Mouse (Mus musculus) adrenal gland, postnatal 10 days (tissue): ENCODE measurements around the gene Terb2. TPM values are rescaled to one million over a fixed set of nuclear protein-coding genes. Genes with fewer than 3 reads are reported as not detected.

Experiments
- DNase-seq: peaks from one replicate; pipeline ENCODE4 v3.0.0; 2021; ENCODE audit warnings: mixed read lengths
- long read RNA-seq, 2 experiments: library from polyadenylated mRNA; stranded (forward); transcript quantifications; one replicate each; pipeline ENCODE4 v2.0.0; 2021
- total RNA-seq, 2 experiments: library from RNA; stranded (reverse); gene quantifications; 2 replicates each; pipeline ENCODE4 v1.2.3; 2021

The Terb2 gene
- total RNA-seq, result not detected
- long read RNA-seq, experiment 1, result 0 reads
- long read RNA-seq, experiment 2, result 0 reads

DNA sequence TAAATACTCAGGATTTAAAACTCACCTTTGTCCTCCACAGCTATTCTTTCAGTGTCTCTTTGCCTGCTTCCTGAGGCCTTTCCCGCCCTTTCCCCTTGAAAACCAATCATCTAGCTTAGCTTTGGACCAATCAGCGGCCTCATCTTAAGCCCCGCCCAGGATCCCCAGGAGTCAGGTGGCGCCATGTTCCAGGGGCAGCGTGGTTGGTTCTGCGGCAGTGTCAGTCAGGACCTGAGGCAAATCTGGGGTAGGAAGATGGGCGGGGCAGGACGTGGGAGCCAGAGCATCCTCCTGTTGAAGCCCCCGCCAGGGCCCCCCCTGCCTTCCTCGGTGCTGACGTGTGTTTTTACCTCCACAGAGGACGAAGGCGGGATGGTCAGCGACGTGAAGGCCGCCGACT is at the start of gene Terb2, which contains the start of gene Patl2:
Gene Terb2 (plus strand): TSS at position 167 of the 400 bp plus-strand sequence.
Gene Patl2 (minus strand): TSS at position 84 of the 400 bp plus-strand sequence.
- no peak for DNase-seq

DNA sequence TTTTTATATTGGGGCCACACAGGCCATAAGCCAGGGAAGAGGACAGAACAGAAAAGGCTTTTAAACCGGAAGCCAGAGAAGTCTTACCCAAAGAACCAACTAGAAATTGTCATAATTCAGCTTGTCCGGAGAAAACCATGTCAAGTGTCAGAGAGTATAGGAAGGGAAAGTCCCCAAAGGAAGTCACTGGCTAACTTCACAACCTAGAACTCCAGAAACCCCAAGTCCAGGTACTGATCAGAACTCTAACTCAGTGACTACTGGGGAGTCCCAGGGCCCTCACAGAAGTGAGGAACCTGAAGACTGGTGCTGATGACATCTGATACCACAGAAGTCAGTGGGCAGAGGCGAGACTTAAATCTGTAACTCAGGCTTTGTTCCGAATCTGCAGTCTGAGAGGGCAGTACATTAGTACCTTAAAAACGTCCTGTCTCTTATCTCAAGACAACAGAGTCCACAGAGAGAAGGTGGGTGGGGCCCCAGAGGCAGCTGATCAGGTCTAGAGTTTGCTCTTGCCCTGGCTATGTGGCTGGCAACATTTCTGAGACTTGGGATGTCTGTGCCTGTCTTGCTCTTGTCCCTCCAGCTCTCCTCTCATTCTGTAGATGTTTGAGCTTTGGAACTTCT is 48.1 kb upstream of the Terb2 start:
- no peak for DNase-seq

DNA sequence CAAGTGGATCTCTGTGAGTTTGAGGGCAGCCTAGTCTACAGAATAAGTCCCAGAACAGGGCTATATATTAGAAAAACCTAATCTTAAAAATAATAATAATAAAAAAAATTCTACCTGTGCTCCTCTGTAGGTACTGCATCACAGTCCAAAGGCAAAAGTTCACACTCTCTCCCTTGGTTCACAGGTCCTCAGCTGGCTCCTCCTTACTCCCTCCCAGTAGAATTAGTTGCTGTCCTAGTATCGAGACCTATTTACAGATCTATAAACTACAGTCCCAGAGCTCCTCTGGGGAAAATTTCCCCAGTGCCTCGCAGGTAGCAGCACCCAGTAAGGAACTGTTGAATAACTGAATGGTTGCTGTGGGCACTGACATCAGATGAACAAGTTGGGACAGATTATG is 45.3 kb upstream of the Terb2 start:
- DNase-seq, result no peak

DNA sequence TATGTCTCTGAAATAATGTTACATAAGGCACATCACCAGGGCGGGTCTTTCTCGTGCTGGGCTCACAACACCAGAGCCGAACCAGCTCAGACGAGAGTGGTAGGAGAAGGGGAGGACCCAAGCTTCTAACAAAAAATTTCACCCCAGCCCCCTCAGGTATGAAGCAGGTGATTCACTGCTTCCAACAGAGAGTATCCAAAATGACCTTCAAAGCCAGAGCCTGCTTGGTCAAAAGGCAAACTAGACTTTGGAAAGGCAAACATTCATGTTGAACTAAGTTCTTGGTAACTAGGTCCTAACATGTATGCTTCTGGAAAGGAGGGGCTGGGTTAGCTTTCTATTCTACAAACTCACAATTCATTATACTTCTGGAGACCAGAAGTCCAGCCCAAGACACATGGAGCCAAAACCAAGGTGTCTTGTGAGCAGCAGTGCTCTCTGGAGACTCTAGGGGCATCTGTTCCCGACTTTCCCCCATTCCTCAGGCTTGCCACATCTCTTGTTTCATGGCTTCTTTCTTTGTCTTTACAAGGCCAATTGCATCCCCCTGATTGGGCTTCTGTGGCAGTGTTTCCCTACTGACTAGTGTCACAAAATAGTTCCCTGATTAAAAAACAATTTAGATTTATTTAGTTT is 44.6 kb upstream of the Terb2 start:
- DNase-seq, result no peak

DNA sequence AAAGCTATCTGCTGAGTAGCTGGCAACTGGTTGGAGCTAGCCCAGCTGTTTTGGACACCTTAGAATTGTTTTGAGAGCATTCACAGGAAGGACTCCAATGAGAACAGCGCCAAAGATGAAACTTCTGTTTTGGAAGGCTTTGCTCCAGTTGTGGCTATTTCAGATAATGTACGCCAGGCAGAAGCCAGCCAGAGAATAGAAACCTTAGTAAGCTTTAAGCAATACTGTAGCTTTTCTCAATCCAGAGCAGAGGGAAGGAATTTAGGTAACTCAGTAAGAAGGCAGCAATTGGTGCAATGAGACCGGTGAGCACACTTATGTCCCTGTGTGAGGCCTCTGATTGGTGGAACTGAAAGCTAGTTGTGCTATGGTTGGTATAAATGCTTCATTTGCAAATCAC is 43.0 kb upstream of the Terb2 start:
- DNase-seq, result no peak

DNA sequence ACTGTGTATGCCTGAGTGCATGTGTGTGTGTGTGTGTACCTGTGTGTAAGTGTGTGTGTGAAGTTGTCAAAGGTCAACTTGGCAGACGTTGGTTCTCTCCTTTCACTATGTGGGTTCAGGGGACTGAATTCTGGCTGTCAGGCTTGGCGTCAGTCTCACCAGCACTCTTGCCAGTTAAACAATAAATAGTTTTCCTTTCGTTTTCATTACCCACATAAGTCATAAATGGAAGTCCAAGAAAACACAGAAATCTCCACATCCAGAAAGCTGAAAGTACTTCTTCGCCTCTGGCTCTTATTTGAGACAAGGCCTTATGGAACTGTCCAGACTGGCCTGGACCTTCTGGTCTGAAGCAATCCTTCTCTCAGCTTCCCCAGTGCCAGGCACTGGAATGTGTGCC is 40.3 kb upstream of the Terb2 start:
- DNase-seq, result no peak

DNA sequence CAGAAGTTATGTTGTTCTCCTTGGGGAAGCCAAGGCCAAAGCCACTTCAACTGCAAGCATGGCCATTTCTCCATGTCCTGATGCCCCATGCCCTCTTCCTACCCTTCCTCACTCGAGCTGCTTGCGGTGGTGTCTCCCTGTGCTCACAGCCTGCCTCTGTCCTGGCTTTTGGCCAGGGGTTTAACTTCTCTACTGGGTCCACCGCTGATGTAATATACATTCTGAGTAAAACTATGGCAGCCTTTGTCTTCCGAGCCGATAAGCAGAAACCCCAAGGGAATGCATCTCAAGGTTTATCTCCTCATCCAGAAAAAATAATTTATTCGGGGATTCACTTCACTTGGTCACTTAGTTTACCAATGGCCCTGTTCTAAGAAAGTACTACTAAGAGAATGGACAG is 39.4 kb upstream of the Terb2 start:
- DNase-seq, result no peak

DNA sequence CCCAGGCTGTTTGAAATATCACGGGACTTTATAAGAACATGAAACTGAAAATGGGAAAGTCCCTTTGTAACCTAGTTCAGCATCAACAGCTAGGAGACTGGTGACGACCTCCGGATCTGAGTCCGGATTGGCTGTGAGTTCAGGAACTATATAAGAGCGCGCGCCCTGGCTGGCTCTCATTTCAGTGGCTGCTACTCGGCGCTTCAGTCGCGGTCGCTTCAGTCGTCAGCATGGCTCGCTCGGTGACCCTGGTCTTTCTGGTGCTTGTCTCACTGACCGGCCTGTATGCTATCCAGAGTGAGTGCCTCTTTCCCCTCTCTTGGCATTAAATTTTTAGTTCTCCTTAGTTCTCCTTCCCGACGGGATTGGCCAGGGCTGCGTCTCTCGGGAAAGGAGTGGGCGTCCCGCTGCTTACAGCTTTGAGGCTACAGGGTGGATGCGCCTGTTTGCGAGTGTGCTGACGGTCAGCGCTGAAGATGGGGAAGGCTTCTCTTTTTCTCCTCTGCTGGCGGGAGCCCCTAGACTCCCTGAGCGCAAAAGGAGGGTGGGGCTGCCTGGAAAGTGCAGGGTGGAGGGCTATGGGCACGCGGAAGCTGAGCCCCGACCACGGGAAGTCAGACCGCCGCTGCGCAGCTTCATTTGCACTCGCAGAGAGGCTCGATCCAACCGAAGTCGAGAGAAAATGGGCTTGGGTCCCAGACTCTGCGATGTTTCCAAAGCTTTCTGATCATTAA is 38.4 kb upstream of the Terb2 start, which contains the start of gene B2m:
Gene B2m (plus strand): TSS at position 179 of the 734 bp plus-strand sequence.
- DNase-seq, result peak; percentile 97

DNA sequence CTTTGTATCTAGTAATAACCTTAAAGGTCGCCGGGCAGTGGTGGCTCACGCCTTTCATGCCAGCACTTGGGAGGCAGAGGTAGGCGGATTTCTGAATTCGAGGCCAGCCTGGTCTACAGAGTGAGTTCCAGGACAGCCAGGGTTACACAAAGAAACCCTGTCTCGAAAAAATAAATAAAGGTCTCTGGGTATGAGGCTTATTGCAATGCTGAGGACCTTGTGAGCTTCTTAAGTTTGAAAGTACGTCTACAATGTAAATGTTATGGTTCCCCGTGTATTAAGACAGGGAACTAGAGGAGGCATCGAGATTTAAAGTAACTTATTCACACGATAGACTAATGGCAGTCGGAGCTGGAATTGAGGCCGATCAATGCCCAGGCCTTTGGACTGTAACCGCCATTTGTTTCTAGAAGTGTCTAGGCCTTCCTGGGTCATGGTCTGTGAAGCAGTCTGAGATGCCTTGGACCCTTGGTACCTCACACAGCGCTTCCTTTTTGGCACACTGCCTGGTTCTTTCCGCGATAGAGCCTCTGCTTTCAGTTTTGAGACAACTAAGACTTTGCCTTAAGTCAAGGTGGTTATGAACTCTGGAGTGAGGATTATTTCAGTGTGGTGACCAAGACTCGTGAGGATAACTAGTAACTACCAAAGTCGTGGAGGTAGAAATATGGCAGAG is 37.7 kb upstream of the Terb2 start:
- DNase-seq, result peak; percentile 75

DNA sequence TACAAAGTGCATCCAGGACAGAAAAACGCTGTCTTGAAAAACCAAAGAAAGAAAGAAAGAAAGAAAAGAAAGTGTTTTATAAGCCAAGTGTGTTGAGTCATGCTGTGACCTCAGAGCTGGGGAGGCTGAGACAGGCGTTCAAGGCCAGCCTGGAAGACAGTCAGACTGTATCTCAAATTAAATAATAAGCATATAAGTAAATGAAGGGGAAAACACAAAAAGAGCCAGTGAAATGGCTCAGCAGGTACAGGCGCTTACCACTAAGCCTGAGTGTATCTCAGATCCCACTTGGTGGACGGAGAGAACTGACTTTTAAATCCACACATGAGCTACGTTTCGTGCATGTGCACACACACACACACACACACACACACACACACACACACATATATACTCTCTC is 36.8 kb upstream of the Terb2 start:
- no peak for DNase-seq

DNA sequence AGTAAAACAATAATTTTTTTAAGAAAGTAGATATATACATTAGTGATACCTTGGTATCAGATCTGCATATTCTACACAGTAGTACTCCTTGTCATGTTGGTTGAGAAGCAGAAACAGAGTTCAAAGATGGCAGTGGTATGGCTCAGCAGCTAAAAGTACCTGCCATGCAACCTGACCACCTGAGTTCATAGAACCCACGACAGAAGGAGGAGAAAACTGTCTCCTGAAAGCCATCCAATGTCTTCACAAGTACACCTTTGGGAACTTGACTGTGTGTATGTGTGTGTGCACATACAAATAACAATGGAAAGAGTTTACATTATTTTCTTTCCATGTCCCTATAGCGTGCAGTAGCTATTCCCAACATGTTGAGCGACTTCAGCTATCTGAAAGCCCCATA is 36.4 kb upstream of the Terb2 start:
- DNase-seq, result no peak

DNA sequence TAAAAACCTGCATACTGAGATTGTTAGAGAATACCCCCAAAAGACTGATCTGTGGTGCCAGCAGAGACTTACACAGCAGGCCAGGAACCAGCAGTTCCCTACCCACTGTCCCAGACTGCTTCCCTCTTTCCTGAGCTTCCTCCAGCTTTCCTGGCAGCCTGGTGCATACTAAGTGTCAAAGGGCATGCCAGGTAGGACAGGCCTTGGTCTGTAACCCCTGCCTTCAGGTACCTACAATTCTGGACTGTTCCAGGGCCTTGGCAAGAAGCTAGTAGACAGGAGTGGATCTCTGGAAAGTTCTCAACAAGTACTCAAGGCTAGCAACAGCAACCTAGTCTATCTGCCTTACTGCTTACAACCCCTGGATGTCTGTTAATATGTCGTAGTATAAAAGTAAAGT is 34.9 kb upstream of the Terb2 start:
- no peak for DNase-seq

DNA sequence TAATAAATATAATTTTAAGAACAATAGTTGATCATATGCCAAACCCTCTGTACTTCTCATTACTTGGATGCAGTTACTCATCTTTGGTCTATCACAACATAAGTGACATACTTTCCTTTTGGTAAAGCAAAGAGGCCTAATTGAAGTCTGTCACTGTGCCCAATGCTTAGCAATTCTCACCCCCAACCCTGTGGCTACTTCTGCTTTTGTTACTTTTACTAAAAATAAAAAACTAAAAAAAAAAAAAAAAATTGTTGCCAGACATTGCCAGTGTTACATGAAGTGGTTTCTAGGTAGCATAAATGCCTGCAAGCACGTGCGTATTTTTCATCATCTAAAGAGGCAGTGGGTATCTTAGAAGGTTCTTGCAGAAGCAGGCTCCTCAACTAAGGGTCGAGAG is 33.2 kb upstream of the Terb2 start:
- no peak for DNase-seq

DNA sequence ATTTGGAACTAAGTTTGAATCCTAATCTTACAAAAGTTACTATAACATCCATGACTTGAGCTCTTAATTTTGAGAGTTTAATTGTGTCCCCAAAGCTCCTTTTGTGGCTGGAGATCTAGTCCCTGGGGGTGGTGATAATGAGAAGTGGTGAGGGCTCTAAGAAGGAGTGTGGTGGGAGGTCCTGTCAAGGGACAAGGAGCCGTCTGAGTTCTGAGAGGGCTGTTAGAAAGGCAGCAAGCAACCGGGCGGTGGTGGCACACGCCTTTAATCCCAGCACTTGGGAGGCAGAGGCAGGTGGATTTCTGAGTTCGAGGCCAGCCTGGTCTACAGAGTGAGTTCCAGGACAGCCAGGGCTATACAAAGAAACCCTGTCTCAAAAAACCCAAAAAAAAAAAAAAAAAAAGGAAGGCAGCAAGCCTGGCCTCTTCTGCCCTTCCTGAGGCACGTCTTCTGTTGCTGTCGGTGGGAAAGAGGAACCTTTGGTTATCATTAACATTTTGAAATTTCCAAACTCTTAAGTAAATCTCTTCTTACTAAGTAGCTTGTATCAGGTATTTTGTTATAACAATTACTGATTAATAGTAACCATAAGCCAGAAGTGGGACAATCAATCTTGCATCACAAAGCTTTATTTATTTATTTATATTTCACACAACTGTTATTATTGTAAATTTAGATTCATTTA is 32.2 kb upstream of the Terb2 start:
- no peak for DNase-seq

DNA sequence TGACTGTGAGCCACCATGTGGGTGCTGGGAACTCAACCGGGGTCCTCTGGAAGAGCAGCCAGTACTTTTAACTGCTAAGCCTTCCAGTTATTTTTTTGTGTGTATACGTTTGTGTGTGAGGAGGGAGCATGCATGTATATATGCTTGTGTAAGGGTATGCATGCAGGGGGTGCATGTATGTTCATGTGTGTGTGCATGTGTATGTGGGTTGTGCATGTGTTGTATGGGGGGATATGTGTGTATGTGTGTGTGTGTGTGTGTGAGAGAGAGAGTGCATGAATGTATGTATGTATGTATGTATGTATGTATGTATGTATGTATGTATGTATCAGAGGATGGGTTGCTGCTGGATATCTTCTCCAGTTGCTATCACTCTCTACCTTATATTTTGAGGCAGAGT is 31.6 kb upstream of the Terb2 start:
- DNase-seq, result no peak

DNA sequence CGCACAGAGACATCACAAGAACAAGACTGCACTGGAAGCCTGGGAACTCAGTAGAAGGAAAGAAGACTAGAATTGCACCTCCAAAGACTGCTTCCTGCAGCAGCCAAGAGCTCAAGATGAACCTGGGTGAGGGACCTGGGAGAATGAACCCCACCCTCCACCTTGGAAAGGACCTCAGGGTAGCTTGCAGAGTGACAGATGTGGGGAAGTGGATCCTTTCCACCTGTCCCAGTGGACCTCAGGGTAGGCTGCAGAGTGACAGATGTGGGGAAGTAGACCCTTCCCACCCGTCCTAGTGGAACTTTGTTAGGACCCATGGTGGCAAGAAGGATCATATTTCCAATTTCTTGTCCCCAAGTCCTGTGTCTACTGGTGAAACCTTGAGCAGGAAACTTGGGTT is 30.8 kb upstream of the Terb2 start:
- no peak for DNase-seq

DNA sequence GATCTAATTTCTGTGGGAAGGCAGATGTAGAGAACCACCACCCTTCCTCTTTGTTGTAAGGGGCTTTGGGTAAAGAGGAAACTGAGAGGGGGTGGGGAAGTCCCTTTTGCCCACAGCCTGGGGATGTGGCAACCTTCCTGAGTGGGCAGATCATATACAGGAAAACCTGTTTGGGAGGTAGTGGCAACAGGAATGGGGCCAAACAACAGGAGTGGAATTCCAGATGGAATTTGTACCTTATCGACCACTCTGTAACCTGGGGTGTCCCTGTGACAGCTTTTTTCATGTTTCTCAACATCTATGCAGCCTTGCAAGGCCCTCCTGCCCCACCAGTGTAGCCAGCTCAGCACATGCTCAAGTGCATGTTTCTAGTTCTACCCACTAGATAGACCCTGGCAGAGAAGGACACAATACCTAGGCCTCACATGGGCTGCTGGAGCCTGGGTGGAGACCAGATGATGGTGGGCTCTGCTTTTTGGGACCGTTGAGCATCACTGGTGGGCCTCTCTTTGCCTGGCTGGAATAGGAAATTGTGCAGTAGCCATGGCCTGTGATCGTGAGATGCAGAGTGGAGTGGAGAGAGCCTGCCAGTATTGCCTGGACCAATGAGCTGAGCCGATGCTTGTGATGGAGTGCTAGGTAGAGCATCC is 29.9 kb upstream of the Terb2 start:
- DNase-seq, result no peak

DNA sequence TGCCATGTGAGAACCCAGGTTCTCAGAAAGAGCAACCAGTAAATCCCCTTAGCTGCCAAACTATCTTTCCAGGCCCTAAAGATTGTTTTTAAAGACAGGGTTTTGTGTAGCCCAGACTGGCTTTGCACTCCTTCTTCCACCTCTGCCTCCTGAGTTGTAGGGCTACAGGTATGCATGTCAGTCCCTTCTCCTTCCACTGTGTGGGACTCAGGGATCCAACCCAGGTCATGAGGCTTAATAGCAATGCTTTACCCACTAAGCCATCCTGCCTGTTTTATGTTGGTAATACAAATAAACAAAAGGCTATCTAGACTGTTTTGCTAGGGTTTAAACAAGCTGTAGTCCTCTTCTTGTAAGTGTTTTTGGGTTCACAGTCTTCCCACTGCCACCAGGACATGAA is 28.5 kb upstream of the Terb2 start:
- DNase-seq, result no peak

DNA sequence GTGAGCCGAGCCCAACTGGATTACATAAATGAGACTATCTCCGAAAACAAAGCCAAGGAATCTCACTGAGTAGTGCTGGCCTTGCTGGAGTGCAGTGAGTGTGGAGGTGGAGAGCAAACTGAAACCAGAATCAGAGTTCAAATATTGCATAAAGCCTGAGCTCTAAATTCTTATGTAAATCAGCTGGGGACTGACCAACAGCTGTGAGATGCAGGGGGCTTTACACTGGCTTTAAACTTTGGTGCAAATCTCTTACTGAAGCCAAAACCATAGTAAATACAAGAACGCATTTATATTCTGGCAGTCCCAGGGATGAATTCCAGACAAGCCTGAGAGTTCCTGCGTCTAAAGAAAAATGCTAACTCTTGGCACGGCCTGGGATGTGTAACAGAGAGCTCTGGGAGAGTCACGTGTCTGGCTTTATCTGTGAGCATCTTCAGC is 27.7 kb upstream of the Terb2 start:
- DNase-seq, result no peak

DNA sequence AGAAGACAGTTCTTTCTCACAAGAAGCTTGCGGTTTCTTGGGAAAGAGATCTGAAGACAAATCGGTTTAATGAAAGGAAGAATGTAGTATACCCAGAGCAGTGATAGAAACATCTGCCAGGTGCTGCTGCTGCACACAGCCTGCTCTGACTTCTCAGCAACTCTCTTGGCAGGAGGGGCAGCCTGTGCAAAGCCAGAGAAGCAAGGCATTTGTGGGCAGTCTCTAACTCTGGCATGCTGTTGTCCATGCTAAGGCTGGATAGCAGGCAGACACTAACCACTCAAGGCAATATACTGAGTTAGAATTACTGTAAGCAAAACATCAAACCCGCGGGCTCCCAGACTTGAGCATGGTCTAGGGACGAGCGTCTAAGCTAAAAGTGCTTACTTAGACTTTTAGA is 26.4 kb upstream of the Terb2 start:
- no peak for DNase-seq

DNA sequence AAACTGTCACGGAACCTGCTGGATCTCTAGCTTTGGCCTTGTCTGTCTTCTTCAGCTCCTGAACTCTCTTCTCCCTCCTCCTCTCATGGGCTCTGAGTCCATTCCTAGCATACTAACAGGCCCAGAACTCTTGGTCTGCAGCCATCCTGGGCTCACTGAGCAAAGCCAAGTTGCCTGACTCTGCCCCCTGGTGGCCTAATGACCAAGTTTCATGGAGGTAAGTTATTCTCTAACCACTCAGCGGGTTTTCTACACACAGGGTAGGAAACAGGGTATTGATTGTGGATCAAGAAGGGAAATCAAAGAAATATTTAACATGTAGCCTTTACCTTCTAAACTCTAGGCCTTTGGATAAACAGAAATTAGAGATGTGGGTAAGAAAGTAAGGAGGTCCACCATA is 25.4 kb upstream of the Terb2 start, which contains the start of gene Trim69:
Gene Trim69 (plus strand): TSS at position 21 of the 400 bp plus-strand sequence.
- peak; percentile 90 for DNase-seq

DNA sequence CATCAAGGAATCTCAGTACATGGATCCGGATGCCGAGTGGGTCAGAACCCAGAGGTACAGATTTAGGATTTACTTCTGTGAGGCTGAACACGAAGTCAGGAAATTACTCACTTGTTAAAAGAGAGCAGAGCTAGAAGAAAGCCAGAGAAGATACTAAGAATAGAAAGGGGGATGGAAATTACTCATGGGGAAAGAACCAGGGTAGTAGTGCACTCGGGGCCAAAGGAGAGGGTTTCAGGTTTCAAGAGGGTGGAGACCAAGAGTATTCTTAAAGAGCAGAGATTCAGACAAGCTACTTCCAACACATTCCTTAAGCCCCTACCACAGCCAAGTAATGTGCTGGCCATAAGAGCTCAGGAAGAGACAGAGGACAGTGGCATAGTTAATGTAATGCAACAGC is 24.5 kb upstream of the Terb2 start:
- DNase-seq, result no peak
